Mouse (Mus musculus) Muller cell, postnatal 12 days (primary cell): Measurements from ENCODE around the gene Entpd2.

Source experiments
- DNase-seq: peaks from one replicate; pipeline ENCODE4 v3.0.0-alpha.2; 2015; ENCODE audit errors: inconsistent ontology term

Entpd2 gene

GRCm38 (mm10) chr2:25395721-25396596 lies at the start of gene Entpd2:
TSS of gene Entpd2 (plus strand) at chr2:25395874.
- peak; percentile 66 for DNase-seq

GRCm38 (mm10) chr2:25348162-25348561 lies 47.5 kb upstream of the Entpd2 start:
- no peak for DNase-seq

- DNase-seq = no peak
These were observed 46.2 kb upstream of the Entpd2 start for GRCm38 (mm10) chr2:25349499-25349898.

GRCm38 (mm10) chr2:25350701-25351100 lies 45.0 kb upstream of the Entpd2 start:
- no peak for DNase-seq

GRCm38 (mm10) chr2:25354211-25354610 lies 41.5 kb upstream of the Entpd2 start:
- no peak for DNase-seq

- no peak for DNase-seq
These were observed 40.1 kb upstream of the Entpd2 start for GRCm38 (mm10) chr2:25355419-25356066.

GRCm38 (mm10) chr2:25356208-25357079 lies 39.2 kb upstream of the Entpd2 start, which contains the start of gene Dpp7:
TSS of gene Dpp7 (minus strand) at chr2:25356359.
- DNase-seq = peak; percentile 81

GRCm38 (mm10) chr2:25359848-25360247 lies 35.8 kb upstream of the Entpd2 start:
- no peak for DNase-seq

- peak; percentile 57 for DNase-seq
These were observed 32.0 kb upstream of the Entpd2 start for GRCm38 (mm10) chr2:25363478-25364178.

GRCm38 (mm10) chr2:25364313-25364712 lies 31.4 kb upstream of the Entpd2 start:
- no peak for DNase-seq

GRCm38 (mm10) chr2:25364761-25365090 lies 30.9 kb upstream of the Entpd2 start:
- DNase-seq = no peak

- DNase-seq = peak; percentile 88
These were observed 30.4 kb upstream of the Entpd2 start, which contains the start of gene Uap1l1 for GRCm38 (mm10) chr2:25365091-25365761. TSS of gene Uap1l1 (minus strand) at chr2:25365682.

GRCm38 (mm10) chr2:25369996-25370395 lies 25.7 kb upstream of the Entpd2 start:
- no peak for DNase-seq

GRCm38 (mm10) chr2:25371764-25372643 lies 23.7 kb upstream of the Entpd2 start, which contains the start of gene Sapcd2:
TSS of gene Sapcd2 (plus strand) at chr2:25372321.
- DNase-seq = peak; percentile 93

GRCm38 (mm10) chr2:25372644-25373391 lies 22.9 kb upstream of the Entpd2 start:
- no peak for DNase-seq

- no peak for DNase-seq
These were observed 22.2 kb upstream of the Entpd2 start for GRCm38 (mm10) chr2:25373431-25373830.

GRCm38 (mm10) chr2:25376589-25376988 lies 19.1 kb upstream of the Entpd2 start:
- DNase-seq = peak; percentile 51

GRCm38 (mm10) chr2:25384492-25384891 lies 11.2 kb upstream of the Entpd2 start:
- DNase-seq = no peak

GRCm38 (mm10) chr2:25391266-25391665 lies 4.4 kb upstream of the Entpd2 start:
- DNase-seq = no peak
